Mouse (Mus musculus) cerebellum, adult 11 months (tissue): ENCODE data around the gene Hoxa13.
A peak's percentile ranks its signal among the peaks of the same experiment; 100 is the strongest.

Experiments used
- DNase-seq: peaks from one replicate; pipeline ENCODE4 v3.0.0; 2022

Gene Hoxa13

GRCm38 (mm10) chr6:52260654-52261575, at the start of gene Hoxa13:
TSS of gene Hoxa13 (minus strand) at chr6:52260880.
- no peak for DNase-seq

- no peak for DNase-seq
Measured at GRCm38 (mm10) chr6:52310366-52310765, 49.7 kb upstream of the Hoxa13 start.

DNA sequence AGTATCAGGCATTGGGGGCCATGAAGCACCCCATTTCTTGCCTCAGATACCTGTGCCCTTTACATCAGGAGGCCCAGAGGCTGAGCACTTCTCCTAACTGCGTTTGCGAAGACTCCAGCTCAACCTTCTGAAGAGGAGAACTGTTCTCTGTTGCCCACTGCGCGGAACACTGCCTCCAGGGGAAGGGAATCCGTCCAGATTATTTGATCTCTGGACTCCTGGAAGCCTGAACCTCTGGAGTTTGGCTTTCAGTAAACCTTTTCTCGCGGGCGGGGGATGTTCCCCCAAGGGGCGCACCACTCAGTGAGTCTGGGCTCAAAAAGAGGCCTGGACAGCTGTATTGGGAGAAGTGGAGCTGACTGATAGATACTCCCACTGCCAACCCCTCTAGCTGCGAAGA, 49.1 kb upstream of the Hoxa13 start:
- DNase-seq = no peak

GRCm38 (mm10) chr6:52305877-52306389, 45.3 kb upstream of the Hoxa13 start:
- peak; percentile 9 for DNase-seq

- no peak for DNase-seq
Measured at GRCm38 (mm10) chr6:52303426-52303825, 42.7 kb upstream of the Hoxa13 start.

DNA sequence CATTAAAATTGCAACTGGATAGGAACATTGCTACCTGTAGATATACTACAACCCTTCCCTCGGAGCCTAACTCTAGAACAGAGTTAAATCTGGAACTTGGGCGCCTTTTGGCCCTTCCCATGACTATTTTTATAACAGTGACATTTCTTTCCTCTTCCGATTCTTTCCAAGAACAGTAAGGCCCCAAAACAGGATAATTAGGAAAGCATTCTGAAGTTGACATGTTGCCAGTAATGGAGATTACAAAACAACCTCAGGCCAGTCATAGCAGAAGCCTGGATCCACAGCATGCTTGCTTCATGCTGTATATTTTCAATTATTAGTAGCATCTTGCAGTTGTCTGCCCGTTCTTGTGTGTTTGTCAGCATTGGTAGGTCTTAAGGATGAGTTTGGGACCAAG, 40.1 kb upstream of the Hoxa13 start:
- DNase-seq = no peak

DNA sequence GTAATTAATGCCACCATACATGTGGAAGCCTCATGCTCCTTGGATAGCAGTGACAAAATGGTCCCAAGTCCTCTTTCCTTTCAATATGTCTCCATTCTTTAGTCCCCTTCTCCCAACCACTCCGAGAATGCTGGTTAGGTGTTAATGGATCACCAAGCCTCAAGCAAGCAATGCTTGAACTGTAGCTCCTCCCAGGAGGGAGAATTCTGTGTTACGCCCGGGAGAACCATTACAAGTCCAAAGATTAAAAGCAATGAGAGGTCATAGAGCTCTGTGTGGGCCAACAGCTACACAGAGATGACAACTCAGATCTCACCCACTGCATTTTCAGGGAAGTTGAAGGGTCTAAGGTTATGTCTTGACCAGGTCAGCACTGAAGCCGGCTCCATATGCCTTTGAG, 37.8 kb upstream of the Hoxa13 start:
- no peak for DNase-seq

GRCm38 (mm10) chr6:52294616-52295015, 33.9 kb upstream of the Hoxa13 start:
- no peak for DNase-seq

- no peak for DNase-seq
Measured at GRCm38 (mm10) chr6:52292328-52292727, 31.6 kb upstream of the Hoxa13 start.

GRCm38 (mm10) chr6:52291021-52291860, 30.6 kb upstream of the Hoxa13 start:
- DNase-seq = no peak

GRCm38 (mm10) chr6:52290186-52290585, 29.5 kb upstream of the Hoxa13 start:
- DNase-seq = no peak

GRCm38 (mm10) chr6:52283896-52284295, 23.2 kb upstream of the Hoxa13 start:
- no peak for DNase-seq

- DNase-seq = no peak
Measured at GRCm38 (mm10) chr6:52281084-52281483, 20.4 kb upstream of the Hoxa13 start.

GRCm38 (mm10) chr6:52276920-52277319, 16.2 kb upstream of the Hoxa13 start:
- no peak for DNase-seq

GRCm38 (mm10) chr6:52276382-52276781, 15.7 kb upstream of the Hoxa13 start:
- no peak for DNase-seq

- DNase-seq = no peak
Measured at GRCm38 (mm10) chr6:52275563-52276280, 15.0 kb upstream of the Hoxa13 start.

- no peak for DNase-seq
Measured at GRCm38 (mm10) chr6:52274576-52274975, 13.9 kb upstream of the Hoxa13 start.

GRCm38 (mm10) chr6:52273656-52274280, 13.1 kb upstream of the Hoxa13 start:
- no peak for DNase-seq

GRCm38 (mm10) chr6:52272766-52273655, 12.3 kb upstream of the Hoxa13 start:
- DNase-seq = no peak

DNA sequence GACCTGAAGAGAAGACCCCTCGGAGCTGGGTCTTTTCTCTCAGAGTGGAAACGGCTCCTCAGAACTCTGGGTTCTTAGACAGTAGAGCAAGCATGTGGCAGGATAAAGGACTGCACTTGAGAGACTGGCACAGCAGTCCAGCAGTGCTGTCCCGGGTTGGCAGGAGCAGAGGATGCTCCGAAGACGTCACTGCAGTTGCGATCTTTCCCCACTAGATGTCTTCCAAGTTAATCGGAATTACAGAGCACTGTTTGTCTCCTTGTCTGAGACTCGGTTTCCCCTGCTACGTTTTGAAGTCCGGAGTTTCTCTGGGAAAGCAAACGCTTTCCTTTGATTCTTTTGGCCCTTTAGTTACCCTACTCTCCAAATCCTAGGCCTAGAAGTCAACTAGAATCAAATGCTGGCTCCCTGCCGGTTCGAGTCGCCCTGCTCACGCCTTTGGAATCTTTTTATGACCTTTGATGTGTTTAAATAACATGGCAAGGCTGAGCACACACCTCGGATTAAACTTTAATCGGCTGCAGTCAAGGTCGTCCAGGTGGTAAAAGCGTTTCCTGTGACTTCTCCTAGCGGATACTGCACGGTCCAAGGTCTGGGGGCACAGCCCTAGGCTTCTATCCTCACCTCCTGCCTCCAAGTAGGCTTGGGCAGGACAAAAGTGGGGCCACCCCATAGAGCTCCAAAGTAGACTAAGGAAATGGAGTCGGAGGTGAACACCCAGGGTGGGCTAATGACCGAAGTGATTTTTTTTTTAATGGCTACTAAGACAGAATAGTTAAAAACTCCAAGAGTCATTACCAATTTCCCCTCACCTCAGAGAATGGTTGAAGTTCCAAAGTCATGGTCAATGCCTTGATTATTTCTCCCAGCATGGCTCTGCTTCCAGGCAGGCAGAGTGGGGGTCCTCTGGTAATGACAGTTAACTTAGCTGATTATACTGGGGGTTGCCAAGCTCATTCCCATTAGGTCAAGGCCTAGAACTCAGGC, 10.1 kb upstream of the Hoxa13 start:
- DNase-seq = peak; percentile 21
